Comparison of ENCODE assay signal across 23 mouse cellular contexts in the genomic region with DNA sequence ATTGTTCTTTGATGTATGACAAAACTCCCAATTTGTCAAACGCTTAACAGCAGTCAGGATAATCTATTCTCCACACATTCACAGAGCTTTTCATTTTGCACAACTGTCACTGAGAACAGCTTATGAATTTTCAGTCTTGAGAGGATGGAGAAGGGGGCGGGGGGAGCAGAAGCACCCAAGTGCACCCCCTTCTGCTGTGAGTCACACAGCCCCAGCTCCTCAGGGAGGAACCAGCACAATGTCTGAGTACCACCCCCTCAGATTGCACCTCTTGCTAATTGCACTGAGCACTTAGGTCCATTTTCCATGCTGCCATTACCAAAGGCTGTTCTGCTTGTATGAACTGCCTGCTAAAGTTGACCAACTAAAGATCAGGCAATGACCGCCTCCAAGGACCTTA.
DNase-seq lines count a peak whose midpoint lies in the region; ATAC-seq and TF ChIP-seq lines count a peak whose summit lies in the region.
"Had no signal": no experiment of that assay in that cellular context is flagged by ENCODE, and none has a peak within 500 bp of the region (broad histone marks: within the 10 kb centered on the region; RNA-seq: fewer than 3 reads in every experiment).

No protein-coding gene starts in this region.

- 88% methylated on average over 3 of the region's 3 CpGs for WGBS in forebrain, embryonic 13.5 days
- 93% methylated on average over 3 of the region's 3 CpGs for WGBS in forebrain, embryonic 10.5 days
- 74% methylated on average over 3 of the region's 3 CpGs for WGBS in lung, postnatal 0 days

- no peak for TF ChIP-seq EP300 in lung, postnatal 0 days (IDR thresholded peaks at IDR 0.05)

- DNase-seq in forebrain, embryonic 10.5 days (ENCODE audit: extremely low spot score, low spot score) = no peak
- DNase-seq in brain, adult 2 months (ENCODE audit: low read depth, low spot score) = peak; percentile 91
- peak; percentile 51 to 72 for DNase-seq in left cerebral cortex, adult 18-20 months (ENCODE audit: low spot score in 2 of 2)
- peak; percentile 63 to 64 for DNase-seq in right cerebral cortex, adult 2 months (ENCODE audit: low spot score in 2 of 2)
- no peak for DNase-seq in lung, postnatal 0 days (ENCODE audit: low spot score)
- DNase-seq: adrenal gland, adult 8-10 months; cerebellum, adult 11-12 months; cerebellum, postnatal 36 days; kidney, adult 2 months; kidney, postnatal 14 days; lung, adult 18-20 months; lung, postnatal 36 days; retina, postnatal 1 day; thymus, postnatal 4 days had no signal

- no peak overlapping the region for H3K27ac ChIP-seq in forebrain, embryonic 13.5 days
- H3K27ac ChIP-seq in forebrain, embryonic 10.5 days = no peak overlapping the region
- H3K27ac ChIP-seq in lung, postnatal 0 days (ENCODE audit: low read length) = no peak overlapping the region
- H3K27ac ChIP-seq: heart, embryonic 13.5 days; hindbrain, postnatal 0 days; midbrain, embryonic 10.5 days; neural tube, embryonic 15.5 days had no signal

- TF ChIP-seq CTCF in lung, postnatal 0 days (IDR thresholded peaks at IDR 0.05) = no peak

- no peak overlapping the region for H3K9ac ChIP-seq in forebrain, embryonic 13.5 days
- H3K9ac ChIP-seq in lung, postnatal 0 days (replicated peaks; ENCODE audit: low read depth) = no peak overlapping the region
- H3K9ac ChIP-seq: heart, embryonic 13.5 days; neural tube, embryonic 15.5 days had no signal

- H3K4me1 ChIP-seq in forebrain, embryonic 13.5 days = 0 out of 2 replicates have a peak, but pooled peaks cover 3% of the 10 kb centered on the region
- H3K4me1 ChIP-seq in forebrain, embryonic 10.5 days = peaks cover 14% of the 10 kb centered on the region
- H3K4me1 ChIP-seq in lung, postnatal 0 days (ENCODE audit: insufficient read depth, low read depth, low read length) = no peaks in the 10 kb centered on the region
- H3K4me1 ChIP-seq: heart, embryonic 13.5 days; neural tube, embryonic 15.5 days had no signal

- no peaks in the 10 kb centered on the region for H3K36me3 ChIP-seq in forebrain, embryonic 13.5 days (ENCODE audit: poor library complexity, severe bottlenecking)
- no peaks in the 10 kb centered on the region for H3K36me3 ChIP-seq in forebrain, embryonic 10.5 days (replicated peaks)
- no peaks in the 10 kb centered on the region for H3K36me3 ChIP-seq in lung, postnatal 0 days (ENCODE audit: insufficient read depth, low read length)
- H3K36me3 ChIP-seq: G1E; heart, embryonic 13.5 days; midbrain, embryonic 10.5 days; neural tube, embryonic 15.5 days had no signal

- H3K27me3 ChIP-seq in forebrain, embryonic 13.5 days = no peaks in the 10 kb centered on the region
- H3K27me3 ChIP-seq in forebrain, embryonic 10.5 days (ENCODE audit: poor library complexity, severe bottlenecking) = no peaks in the 10 kb centered on the region
- H3K27me3 ChIP-seq in lung, postnatal 0 days (replicated peaks; ENCODE audit: insufficient read depth, low read length) = no peaks in the 10 kb centered on the region
- H3K27me3 ChIP-seq: heart, embryonic 13.5 days; neural tube, embryonic 15.5 days had no signal

- no peaks in the 10 kb centered on the region for H3K9me3 ChIP-seq in forebrain, embryonic 13.5 days (replicated peaks)
- no peaks in the 10 kb centered on the region for H3K9me3 ChIP-seq in forebrain, embryonic 10.5 days
- no peaks in the 10 kb centered on the region for H3K9me3 ChIP-seq in lung, postnatal 0 days (ENCODE audit: low read length)
- H3K9me3 ChIP-seq: heart, embryonic 13.5 days; midbrain, embryonic 10.5 days; neural tube, embryonic 15.5 days had no signal

- H3K4me3 ChIP-seq in forebrain, embryonic 13.5 days = no peak overlapping the region
- H3K4me3 ChIP-seq in forebrain, embryonic 10.5 days = no peak overlapping the region
- H3K4me3 ChIP-seq in lung, postnatal 0 days (ENCODE audit: low read depth, low read length) = no peak overlapping the region
- H3K4me3 ChIP-seq: heart, embryonic 13.5 days; midbrain, embryonic 10.5 days; neural tube, embryonic 15.5 days had no signal

- H3K4me2 ChIP-seq in forebrain, embryonic 13.5 days = no peak overlapping the region
- no peak overlapping the region for H3K4me2 ChIP-seq in lung, postnatal 0 days (replicated peaks; ENCODE audit: low read depth, low read length)
- H3K4me2 ChIP-seq: heart, embryonic 13.5 days; neural tube, embryonic 15.5 days had no signal

- ATAC-seq in forebrain, embryonic 13.5 days = peak; percentile 48; the same call in 1 of the 2 replicates
- no peak for ATAC-seq in activated CD4-positive, CD25-positive, alpha-beta regulatory T cell, adult 4 months
- ATAC-seq in lung, postnatal 0 days = no peak
- ATAC-seq in megakaryocyte-erythroid progenitor cell, adult 5-6 weeks (replicated peaks; ENCODE audit: low FRiP score, low TSS enrichment, poor library complexity, severe bottlenecking) = no peak
- ATAC-seq: CD4-positive, CD25-positive, alpha-beta regulatory T cell, adult 4 months; hindbrain, postnatal 0 days had no signal

Comparison
In these comparisons a context has a peak if more than half of its experiments do, and no peak if none do; other contexts are left out.
1. DNase-seq: peak in brain, adult 2 months (single experiment), left cerebral cortex, adult 18-20 months (2 of 2) and right cerebral cortex, adult 2 months (2 of 2); none in forebrain, embryonic 10.5 days (single experiment) and lung, postnatal 0 days (single experiment).